Mouse (Mus musculus): ENCODE results near the gene Dnase1l3.

Gene Dnase1l3

DNA sequence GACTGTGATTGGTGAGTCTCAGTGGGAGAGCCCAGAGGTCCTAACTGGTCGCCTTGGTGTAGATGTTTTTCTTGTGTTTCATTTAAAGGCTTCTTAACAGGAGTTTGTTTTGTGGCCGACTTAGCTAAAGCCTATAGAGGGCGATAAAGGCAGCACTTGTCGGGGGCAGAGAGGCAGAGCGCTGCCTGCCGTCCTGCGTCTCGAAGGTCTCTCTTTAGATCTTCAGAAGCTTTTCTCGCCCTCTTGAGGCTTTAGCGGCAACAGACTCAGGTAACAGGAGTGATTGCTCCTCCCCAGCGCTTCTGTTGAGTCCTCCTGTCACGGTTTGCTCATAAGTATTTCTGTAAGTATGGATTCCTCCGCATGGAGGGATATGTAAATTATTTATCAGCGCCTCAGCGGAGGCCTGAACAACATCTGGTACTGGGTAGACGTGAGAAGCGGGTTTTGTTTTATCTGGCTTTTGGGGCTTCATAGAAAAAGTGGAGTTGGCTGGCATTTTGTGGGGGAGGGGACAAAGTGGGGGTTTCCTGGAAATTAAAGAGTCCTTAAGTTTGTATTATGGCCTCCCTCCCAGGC lies 57.2 kb downstream of the Dnase1l3 start:
- DNase-seq (ENCODE audit: extremely low spot score) = peak; percentile 39

DNA sequence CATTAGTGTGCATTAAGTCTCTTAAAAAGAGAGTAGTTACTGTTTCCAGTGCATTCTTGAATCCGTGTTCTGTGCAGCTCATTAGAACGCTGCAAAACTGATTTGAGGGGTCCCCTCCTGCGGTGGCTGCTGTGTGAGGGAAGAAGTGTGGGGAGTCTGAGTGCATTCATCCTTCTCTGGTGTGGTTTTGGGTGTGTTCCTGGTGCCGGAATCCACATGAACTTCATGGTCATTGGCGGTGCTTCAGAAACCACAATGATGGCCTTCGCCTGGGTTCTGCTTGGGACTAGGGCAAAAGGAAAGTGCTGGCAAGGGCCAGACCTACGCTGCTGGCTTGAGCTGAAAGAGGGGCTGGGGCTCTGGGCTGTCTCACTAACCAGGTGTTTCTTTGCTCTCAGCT lies 60.2 kb downstream of the Dnase1l3 start:
- no peak for DNase-seq (ENCODE audit: extremely low spot score)

- no peak for DNase-seq (ENCODE audit: extremely low spot score)
Measured at GRCm38 (mm10) chr14:7932151-7932550, 62.2 kb downstream of the Dnase1l3 start.

- no peak for DNase-seq (ENCODE audit: extremely low spot score)
Measured at GRCm38 (mm10) chr14:7929029-7929428, 65.3 kb downstream of the Dnase1l3 start.

DNA sequence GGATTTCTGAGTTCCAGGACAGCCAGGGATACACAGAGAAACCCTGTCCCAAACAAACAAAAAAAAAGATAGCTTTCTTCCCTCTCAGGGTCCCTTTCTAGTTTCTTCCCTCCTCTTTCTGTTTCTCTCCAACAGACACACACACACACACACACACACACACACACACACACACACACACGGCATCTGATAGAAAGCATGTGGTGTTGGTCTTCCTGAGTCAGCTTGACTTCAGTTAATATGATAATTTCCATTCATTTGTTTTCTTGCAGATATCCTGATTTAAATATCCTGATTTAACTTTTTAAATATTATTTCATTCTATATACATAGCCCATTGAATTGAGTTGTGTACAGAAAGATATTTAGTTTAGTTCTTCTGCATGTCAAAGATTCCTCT lies 66.0 kb downstream of the Dnase1l3 start:
- DNase-seq (ENCODE audit: extremely low spot score) = no peak

- no peak for DNase-seq (ENCODE audit: extremely low spot score)
Measured at GRCm38 (mm10) chr14:7923635-7924034, 70.7 kb downstream of the Dnase1l3 start.

DNA sequence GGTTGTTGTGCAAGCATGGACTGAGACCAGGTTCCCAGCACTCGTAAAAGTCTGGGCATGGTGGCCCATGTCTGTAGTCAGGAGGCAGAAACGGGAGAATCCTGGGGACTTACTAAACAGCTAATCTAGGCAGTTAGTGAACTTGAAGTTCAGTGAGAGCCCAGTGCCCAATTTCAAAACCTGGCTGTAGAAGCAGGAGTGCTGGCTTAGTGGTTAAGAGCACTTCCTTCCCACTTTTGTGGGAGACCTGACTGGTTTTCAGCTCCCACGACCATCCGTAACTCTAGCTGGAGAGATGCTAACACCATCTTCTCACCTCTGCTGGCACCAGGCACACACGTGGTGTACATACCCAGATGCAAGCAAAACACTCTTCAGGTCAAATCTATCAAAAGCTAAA lies 72.9 kb downstream of the Dnase1l3 start:
- DNase-seq (ENCODE audit: extremely low spot score) = no peak

- DNase-seq (ENCODE audit: extremely low spot score) = no peak
Measured at GRCm38 (mm10) chr14:7919921-7920320, 74.5 kb downstream of the Dnase1l3 start.

GRCm38 (mm10) chr14:7919309-7919708 lies 75.1 kb downstream of the Dnase1l3 start:
- no peak for DNase-seq (ENCODE audit: extremely low spot score)

- DNase-seq (ENCODE audit: extremely low spot score) = no peak
Measured at GRCm38 (mm10) chr14:7918150-7918991, 76.0 kb downstream of the Dnase1l3 start.
